ENCODE assay signal across 21 mouse cellular contexts in genomic region chr3:63569004-63569596, GRCm38 (mm10).
DNase-seq lines count a peak whose midpoint lies in the region; ATAC-seq lines count a peak whose summit lies in the region.
"Had no signal": no experiment of that assay in that cellular context is flagged by ENCODE, and none has a peak within 500 bp of the region (broad histone marks: within the 10 kb centered on the region; RNA-seq: fewer than 3 reads in every experiment).

No protein-coding gene starts in this region.

- 0 out of 2 replicates have a peak, but pooled peaks have one; percentile 26 for ATAC-seq in hindbrain, embryonic 12.5 days (ENCODE audit: low FRiP score)
- no peak for ATAC-seq in hindbrain, embryonic 16.5 days
- ATAC-seq in neural tube, embryonic 11.5 days (ENCODE audit: insufficient read depth, low FRiP score, low TSS enrichment) = peak; percentile 20; the same call in 1 of the 2 replicates
- peak; percentile 68 for ATAC-seq in midbrain, embryonic 14.5 days (ENCODE audit: low FRiP score, low TSS enrichment)

- no peaks in the 10 kb centered on the region for H3K27me3 ChIP-seq in hindbrain, embryonic 12.5 days
- H3K27me3 ChIP-seq in hindbrain, embryonic 16.5 days (replicated peaks; ENCODE audit: control insufficient read depth, insufficient read depth, low read length) = no peaks in the 10 kb centered on the region
- H3K27me3 ChIP-seq in neural tube, embryonic 11.5 days (ENCODE audit: control insufficient read depth, insufficient read depth, low read length) = no peaks in the 10 kb centered on the region
- no peaks in the 10 kb centered on the region for H3K27me3 ChIP-seq in midbrain, embryonic 14.5 days (ENCODE audit: control insufficient read depth, insufficient read depth, low read length)
- H3K27me3 ChIP-seq: CH12.LX; embryonic facial prominence, embryonic 15.5 days had no signal

- no peak overlapping the region for H3K9ac ChIP-seq in hindbrain, embryonic 12.5 days
- H3K9ac ChIP-seq in hindbrain, embryonic 16.5 days (ENCODE audit: low read depth, low read length) = no peak overlapping the region
- no peak overlapping the region for H3K9ac ChIP-seq in neural tube, embryonic 11.5 days (ENCODE audit: low read length)
- no peak overlapping the region for H3K9ac ChIP-seq in midbrain, embryonic 14.5 days (replicated peaks; ENCODE audit: low read length)
- H3K9ac ChIP-seq: embryonic facial prominence, embryonic 15.5 days had no signal

- no peak overlapping the region for H3K4me2 ChIP-seq in hindbrain, embryonic 12.5 days (replicated peaks)
- no peak overlapping the region for H3K4me2 ChIP-seq in hindbrain, embryonic 16.5 days (ENCODE audit: low read length)
- H3K4me2 ChIP-seq in neural tube, embryonic 11.5 days (ENCODE audit: low read depth) = no peak overlapping the region
- no peak overlapping the region for H3K4me2 ChIP-seq in midbrain, embryonic 14.5 days (ENCODE audit: low read length)
- H3K4me2 ChIP-seq: embryonic facial prominence, embryonic 15.5 days had no signal

- H3K9me3 ChIP-seq in hindbrain, embryonic 12.5 days (replicated peaks) = no peaks in the 10 kb centered on the region
- H3K9me3 ChIP-seq in hindbrain, embryonic 16.5 days (ENCODE audit: control insufficient read depth, low read length) = no peaks in the 10 kb centered on the region
- H3K9me3 ChIP-seq in neural tube, embryonic 11.5 days (ENCODE audit: control insufficient read depth, low read length) = no peaks in the 10 kb centered on the region
- no peaks in the 10 kb centered on the region for H3K9me3 ChIP-seq in midbrain, embryonic 14.5 days (ENCODE audit: control insufficient read depth, low read length)
- H3K9me3 ChIP-seq: embryonic facial prominence, embryonic 15.5 days; forebrain, embryonic 10.5 days; heart, embryonic 10.5 days had no signal

- no peak overlapping the region for H3K27ac ChIP-seq in hindbrain, embryonic 12.5 days
- no peak overlapping the region for H3K27ac ChIP-seq in hindbrain, embryonic 16.5 days (ENCODE audit: low read depth, low read length)
- no peak overlapping the region for H3K27ac ChIP-seq in neural tube, embryonic 11.5 days (ENCODE audit: low read depth, low read length)
- H3K27ac ChIP-seq in midbrain, embryonic 14.5 days (replicated peaks; ENCODE audit: low read depth, low read length) = no peak overlapping the region
- H3K27ac ChIP-seq: embryonic facial prominence, embryonic 15.5 days; forebrain, embryonic 10.5 days; heart, embryonic 10.5 days had no signal

- 70% methylated on average over 7 of the region's 7 CpGs for WGBS in hindbrain, embryonic 12.5 days
- WGBS in hindbrain, embryonic 16.5 days = 67% methylated on average over 7 of the region's 7 CpGs
- 72% methylated on average over 7 of the region's 7 CpGs for WGBS in neural tube, embryonic 11.5 days
- 31% methylated on average over 7 of the region's 7 CpGs for WGBS in midbrain, embryonic 14.5 days

- H3K4me1 ChIP-seq in hindbrain, embryonic 12.5 days = no peaks in the 10 kb centered on the region
- no peaks in the 10 kb centered on the region for H3K4me1 ChIP-seq in hindbrain, embryonic 16.5 days (ENCODE audit: control insufficient read depth, insufficient read depth, low read depth, low read length)
- H3K4me1 ChIP-seq in neural tube, embryonic 11.5 days (ENCODE audit: control insufficient read depth, insufficient read depth, low read length) = no peaks in the 10 kb centered on the region
- no peaks in the 10 kb centered on the region for H3K4me1 ChIP-seq in midbrain, embryonic 14.5 days (ENCODE audit: control insufficient read depth, insufficient read depth, low read length)
- H3K4me1 ChIP-seq: embryonic facial prominence, embryonic 15.5 days; heart, embryonic 10.5 days had no signal

- H3K4me3 ChIP-seq in hindbrain, embryonic 12.5 days = no peak overlapping the region
- H3K4me3 ChIP-seq in hindbrain, embryonic 16.5 days (ENCODE audit: low read length) = no peak overlapping the region
- H3K4me3 ChIP-seq in neural tube, embryonic 11.5 days (ENCODE audit: low read depth, low read length) = no peak overlapping the region
- H3K4me3 ChIP-seq in midbrain, embryonic 14.5 days (replicated peaks; ENCODE audit: low read depth, low read length) = no peak overlapping the region
- H3K4me3 ChIP-seq: embryonic facial prominence, embryonic 15.5 days; erythroblast, embryonic 14.5 days; forebrain, embryonic 10.5 days; heart, embryonic 10.5 days had no signal

- DNase-seq in neural tube, embryonic 11.5 days (ENCODE audit: low spot score) = no peak
- no peak for DNase-seq in neural tube, embryonic 10.5 days (ENCODE audit: extremely low spot score, low spot score)
- DNase-seq in midbrain, embryonic 14.5 days = peak; percentile 42
- DNase-seq in urinary bladder, postnatal 10 days (ENCODE audit: low spot score) = no peak
- no peak for DNase-seq in cerebellum, adult 11-12 months
- DNase-seq: adrenal gland, adult 2 months; adrenal gland, postnatal 25 days; cerebellum, adult 8-10 months; cerebellum, postnatal 14 days; embryo, embryonic 11 days; gastrocnemius, postnatal 10 days; heart, adult 18-20 months; heart, postnatal 10 days; heart, postnatal 4 days had no signal

- no peaks in the 10 kb centered on the region for H3K36me3 ChIP-seq in hindbrain, embryonic 12.5 days
- H3K36me3 ChIP-seq in hindbrain, embryonic 16.5 days (ENCODE audit: control insufficient read depth, insufficient read depth, low read length) = no peaks in the 10 kb centered on the region
- no peaks in the 10 kb centered on the region for H3K36me3 ChIP-seq in neural tube, embryonic 11.5 days (ENCODE audit: control insufficient read depth, insufficient read depth, low read length)
- H3K36me3 ChIP-seq in midbrain, embryonic 14.5 days (ENCODE audit: control insufficient read depth, insufficient read depth, low read length) = no peaks in the 10 kb centered on the region
- H3K36me3 ChIP-seq: embryonic facial prominence, embryonic 15.5 days; forebrain, embryonic 10.5 days; heart, embryonic 10.5 days had no signal
